Mouse (Mus musculus) liver, embryonic 11.5 days (tissue): ENCODE measurements around the gene Susd1. TPM values are rescaled to one million over a fixed set of nuclear protein-coding genes. Genes with fewer than 3 reads are reported as not detected.

Source experiments
- ATAC-seq: fragments of 200-750 bp; cut with Nextera tagmentation; replicated peaks from 2 replicates; pipeline ENCODE4 v1.8.0; 2017; ENCODE audit warnings: moderate number of reproducible peaks, mild to moderate bottlenecking, moderate TSS enrichment, moderate library complexity; ENCODE audit not compliant: low FRiP score
- DNase-seq: peaks from one replicate; pipeline ENCODE4 v3.0.0-alpha.2; 2017; ENCODE audit warnings: low spot score
- H3K27ac ChIP-seq: fragments of 300-500 bp; sonication (generic); 2 replicates; pipeline ENCODE4 v1.5.1; 2014; ENCODE audit warnings: mild to moderate bottlenecking, low read depth, low read length, control low read depth
- H3K27me3 ChIP-seq: fragments of 300-500 bp; sonication (generic); replicated peaks from 2 replicates; pipeline ENCODE4 v1.6.1; 2014; ENCODE audit warnings: low read length, mixed read lengths; ENCODE audit not compliant: control insufficient read depth, insufficient read depth
- H3K36me3 ChIP-seq: fragments of 300-500 bp; sonication (generic); 2 replicates; pipeline ENCODE4 v1.6.1; 2014; ENCODE audit warnings: mild to moderate bottlenecking, low read length, moderate library complexity, mixed read lengths; ENCODE audit not compliant: control insufficient read depth, insufficient read depth
- H3K4me1 ChIP-seq: fragments of 300-500 bp; sonication (generic); replicated peaks from 2 replicates; pipeline ENCODE4 v1.6.1; 2014; ENCODE audit warnings: low read length, mixed read lengths; ENCODE audit not compliant: control insufficient read depth, insufficient read depth
- H3K4me2 ChIP-seq: fragments of 300-500 bp; sonication (generic); 2 replicates; pipeline ENCODE4 v1.6.1; 2014; ENCODE audit warnings: mild to moderate bottlenecking, control low read depth, moderate library complexity
- H3K4me3 ChIP-seq: fragments of 300-500 bp; sonication (generic); 2 replicates; pipeline ENCODE4 v1.5.1; 2014; ENCODE audit warnings: low read depth, low read length, control low read depth
- H3K9ac ChIP-seq: fragments of 300-500 bp; sonication (generic); 2 replicates; pipeline ENCODE4 v1.6.1; 2014; ENCODE audit warnings: low read depth, low read length, control low read depth
- H3K9me3 ChIP-seq: fragments of 300-500 bp; sonication (generic); 2 replicates; pipeline ENCODE4 v1.6.1; 2016; ENCODE audit warnings: low read length, inconsistent platforms, mixed read lengths; ENCODE audit not compliant: control insufficient read depth
- WGBS: fragments of 180-500 bp; shearing (Covaris S2); extraction: QIAGEN DNeasy Blood & Tissue Kit; methylation state at CpG from one replicate; pipeline ENCODE4 v1.1.7; 2014; 5-methylcytosine and 5-hydroxymethylcytosine counted together
- polyA plus RNA-seq: library from polyadenylated mRNA; unstranded; fragments of >200 nt; fragmentation: Nextera tagmentation; extraction: Ambion mirVana; gene quantifications from 2 replicates; pipeline ENCODE4 v1.2.1, GENCODE M21; 2014

Gene Susd1
- polyA plus RNA-seq, 1 experiment from 2014 or later = 20.8 TPM

GRCm38 (mm10) chr4:59444085-59444484, 5.7 kb upstream of the Susd1 start:
- peaks cover 3% of the 10 kb centered on the region; the same call in 1 of the 2 replicates for H3K9me3 ChIP-seq
- no peaks in the 10 kb centered on the region for H3K36me3 ChIP-seq
- no peak overlapping the region for H3K4me2 ChIP-seq
- H3K4me3 ChIP-seq = no peak overlapping the region
- ATAC-seq (no peak), DNase-seq (no peak)
- H3K4me1 ChIP-seq = peaks cover 31% of the 10 kb centered on the region
- WGBS = 66% methylated on average over 4 of the region's 4 CpGs
- no peak overlapping the region for H3K9ac ChIP-seq
- no peak overlapping the region for H3K27ac ChIP-seq
- H3K27me3 ChIP-seq = no peaks in the 10 kb centered on the region

- Histone ChIP-seq H3K4me2 (no peak overlapping the region), H3K27ac (peak overlapping the region; percentile 91; the same call in 1 of the 2 replicates), H3K36me3 (no peaks in the 10 kb centered on the region), H3K4me1 (peaks cover 48% of the 10 kb centered on the region), H3K9me3 (no peaks in the 10 kb centered on the region), H3K4me3 (no peak overlapping the region), H3K9ac (no peak overlapping the region; the same call in 1 of the 2 replicates), H3K27me3 (no peaks in the 10 kb centered on the region)
- 38% methylated on average over 1 of the region's 1 CpGs for WGBS
- DNase-seq (no peak), ATAC-seq (no peak)
These were observed 2.8 kb upstream of the Susd1 start for GRCm38 (mm10) chr4:59441265-59441664.

- WGBS = 10% methylated on average over 2 of the region's 2 CpGs
- peaks cover 52% of the 10 kb centered on the region for H3K4me1 ChIP-seq
- DNase-seq = peak; percentile 47
- ATAC-seq = peak; percentile 69
- H3K9me3 ChIP-seq = no peaks in the 10 kb centered on the region
- H3K4me2 ChIP-seq = peak overlapping the region; percentile 96
- no peaks in the 10 kb centered on the region for H3K27me3 ChIP-seq
- peak overlapping the region; percentile 91 for H3K27ac ChIP-seq
- H3K36me3 ChIP-seq = no peaks in the 10 kb centered on the region
- H3K4me3 ChIP-seq = no peak overlapping the region
- 0 out of 2 replicates have a peak overlapping the region, but pooled peaks have one; percentile 34 for H3K9ac ChIP-seq
These were observed 1.5 kb upstream of the Susd1 start for GRCm38 (mm10) chr4:59439960-59440359.

GRCm38 (mm10) chr4:59439041-59439440, 608 bp upstream of the Susd1 start:
- H3K9ac ChIP-seq = peak overlapping the region; percentile 80
- ATAC-seq (no peak; the same call in 1 of the 2 replicates), DNase-seq (no peak)
- no peaks in the 10 kb centered on the region for H3K27me3 ChIP-seq
- no peaks in the 10 kb centered on the region for H3K9me3 ChIP-seq
- no peaks in the 10 kb centered on the region for H3K36me3 ChIP-seq
- H3K4me3 ChIP-seq = peak overlapping the region; percentile 60
- H3K4me2 ChIP-seq = peak overlapping the region; percentile 96
- H3K4me1 ChIP-seq = peaks cover 59% of the 10 kb centered on the region
- H3K27ac ChIP-seq = peak overlapping the region; percentile 91
- 10% methylated on average over 5 of the region's 5 CpGs for WGBS

- H3K4me2 ChIP-seq = peak overlapping the region; percentile 96; the same call in 1 of the 2 replicates
- H3K4me1 ChIP-seq = peaks cover 60% of the 10 kb centered on the region
- DNase-seq (no peak), ATAC-seq (no peak)
- WGBS = 71% methylated on average over 4 of the region's 4 CpGs
- H3K27ac ChIP-seq = peak overlapping the region; percentile 21; the same call in 1 of the 2 replicates
- H3K9me3 ChIP-seq = no peaks in the 10 kb centered on the region
- H3K27me3 ChIP-seq = no peaks in the 10 kb centered on the region
- H3K9ac ChIP-seq = no peak overlapping the region
- H3K4me3 ChIP-seq = no peak overlapping the region
- H3K36me3 ChIP-seq = no peaks in the 10 kb centered on the region
These were observed 2.5 kb downstream of the Susd1 start for GRCm38 (mm10) chr4:59435951-59436350.

DNA sequence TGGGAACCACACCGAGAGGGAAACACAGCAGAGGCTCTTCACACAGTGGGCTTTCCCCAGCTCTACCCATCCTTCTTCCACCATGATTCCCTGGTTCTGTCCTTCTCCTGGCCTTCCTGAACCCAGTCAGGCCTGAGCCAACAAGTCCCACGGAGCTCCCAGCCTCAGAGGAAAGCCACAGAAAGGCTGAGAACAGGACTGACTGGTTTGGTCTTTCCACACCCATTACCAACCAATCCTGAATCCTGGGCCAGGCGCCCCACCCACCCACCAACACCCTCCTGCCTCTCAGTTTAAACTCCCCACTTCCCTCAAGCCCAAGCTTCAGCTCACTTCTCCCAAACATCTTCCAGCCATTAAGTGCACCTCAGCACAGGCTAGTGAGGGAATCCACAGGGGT, 4.4 kb downstream of the Susd1 start:
- H3K4me1 ChIP-seq = peaks cover 44% of the 10 kb centered on the region
- no peaks in the 10 kb centered on the region for H3K27me3 ChIP-seq
- H3K4me2 ChIP-seq = no peak overlapping the region
- H3K9ac ChIP-seq = no peak overlapping the region
- ATAC-seq (no peak), DNase-seq (no peak)
- H3K36me3 ChIP-seq = no peaks in the 10 kb centered on the region
- WGBS = 53% methylated on average over 3 of the region's 3 CpGs
- H3K27ac ChIP-seq = no peak overlapping the region
- no peaks in the 10 kb centered on the region for H3K9me3 ChIP-seq
- no peak overlapping the region for H3K4me3 ChIP-seq

DNA sequence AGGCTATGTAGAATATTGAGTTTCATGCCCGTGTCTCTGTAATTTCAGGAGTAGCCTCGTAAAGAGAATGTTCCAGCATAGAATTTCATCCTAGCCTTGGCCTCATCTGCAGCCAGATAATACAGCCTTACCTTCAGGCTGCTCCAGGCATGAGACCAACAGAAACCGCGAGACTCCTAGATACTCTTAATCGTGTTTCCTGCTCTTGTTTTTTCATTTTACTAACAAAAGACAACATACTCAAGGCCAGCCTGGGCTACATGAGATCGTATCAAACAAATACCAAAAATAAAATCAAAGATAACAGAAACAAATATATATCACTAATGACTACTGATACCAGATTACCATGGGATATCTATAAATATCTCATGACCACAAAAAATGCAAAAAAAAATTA, 9.3 kb downstream of the Susd1 start:
- no peak overlapping the region for H3K27ac ChIP-seq
- ATAC-seq = no peak

GRCm38 (mm10) chr4:59426429-59426828, 12.0 kb downstream of the Susd1 start:
- Histone ChIP-seq H3K9ac (no peak overlapping the region), H3K36me3 (peaks cover 3% of the 10 kb centered on the region; the same call in 1 of the 2 replicates), H3K9me3 (no peaks in the 10 kb centered on the region), H3K27me3 (no peaks in the 10 kb centered on the region), H3K4me1 (peaks cover 10% of the 10 kb centered on the region), H3K4me2 (no peak overlapping the region), H3K27ac (no peak overlapping the region), H3K4me3 (no peak overlapping the region)
- ATAC-seq (no peak), DNase-seq (no peak)
- WGBS = 88% methylated on average over 5 of the region's 5 CpGs

More for the DNA sequence above, 9.3 kb downstream of the Susd1 start:
- Histone ChIP-seq H3K4me1 (peaks cover 19% of the 10 kb centered on the region), H3K4me2 (no peak overlapping the region), H3K36me3 (peaks cover 3% of the 10 kb centered on the region; the same call in 1 of the 2 replicates), H3K9me3 (no peaks in the 10 kb centered on the region), H3K4me3 (no peak overlapping the region), H3K9ac (no peak overlapping the region), H3K27me3 (no peaks in the 10 kb centered on the region)
- no peak for DNase-seq
- 64% methylated on average over 6 of the region's 6 CpGs for WGBS

DNA sequence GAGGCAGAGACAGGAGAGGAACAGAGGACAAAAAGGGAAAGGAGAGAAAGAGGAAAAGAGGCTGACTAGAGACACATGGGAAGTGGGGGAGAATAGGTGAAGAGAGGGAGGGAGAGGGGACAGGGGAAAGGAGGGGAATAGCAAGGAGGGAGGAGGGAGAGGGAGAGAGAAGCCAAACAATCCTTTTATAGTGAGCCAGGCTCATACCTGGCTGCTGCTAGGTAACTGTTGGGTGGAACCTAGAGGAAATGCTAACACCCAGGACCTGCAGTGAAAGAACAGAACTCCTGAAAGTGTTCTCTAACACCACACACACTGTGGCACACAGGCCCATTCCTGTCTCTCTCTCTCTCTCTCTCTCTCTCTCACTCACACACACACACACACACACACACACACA, 15.6 kb downstream of the Susd1 start:
- DNase-seq = no peak
- Histone ChIP-seq H3K27me3 (no peaks in the 10 kb centered on the region), H3K4me2 (no peak overlapping the region), H3K9ac (no peak overlapping the region), H3K9me3 (no peaks in the 10 kb centered on the region), H3K36me3 (peaks cover 16% of the 10 kb centered on the region), H3K4me1 (0 out of 2 replicates have a peak, but pooled peaks cover 1% of the 10 kb centered on the region), H3K27ac (no peak overlapping the region), H3K4me3 (no peak overlapping the region)
- no peak for ATAC-seq
